Mouse (Mus musculus) activated CD4-positive, CD25-positive, alpha-beta regulatory T cell, adult 9 weeks (primary cell): Measurements from ENCODE around the gene Esp1. TPM values are rescaled to one million over a fixed set of nuclear protein-coding genes. Genes with fewer than 3 reads are reported as not detected.

Experiments used
- polyA plus RNA-seq: library from polyadenylated mRNA; unstranded; fragments of 100-300 nt; shearing (Covaris generic); gene quantifications from one replicate; pipeline ENCODE4 v1.2.1, GENCODE M21; 2017

Gene Esp1
- not detected for polyA plus RNA-seq

DNA sequence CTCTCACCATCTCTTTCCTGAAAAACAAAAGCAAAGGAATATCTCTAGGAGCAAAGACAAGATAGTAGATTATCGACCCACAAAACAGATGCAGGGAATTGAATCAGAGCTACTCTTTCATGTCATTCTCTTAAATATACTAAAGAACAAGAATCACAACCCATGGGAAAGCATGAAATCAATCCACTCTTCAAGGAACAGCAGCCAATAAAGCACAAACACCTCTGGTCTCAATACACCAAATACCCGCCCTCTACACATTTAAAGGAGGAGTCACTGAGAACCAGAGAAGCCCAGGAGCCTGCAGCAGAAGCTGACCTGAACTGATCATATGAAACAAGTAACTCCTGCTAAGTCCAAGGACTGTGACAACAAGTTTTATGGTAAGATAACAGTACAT is at the start of gene Esp1:
Gene Esp1 (plus strand): TSS at position 301 of the 400 bp plus-strand sequence.

Other genes with a start within 250 kb of the Esp1 start
- gene Esp8, start 207.1 kb upstream of the Esp1 start, polyA plus RNA-seq, result not detected
- not detected for gene Esp6, start 165.6 kb upstream of the Esp1 start, polyA plus RNA-seq
- gene Esp4, start 128.5 kb upstream of the Esp1 start, polyA plus RNA-seq, result not detected
- gene Esp3, start 95.0 kb upstream of the Esp1 start, polyA plus RNA-seq, result not detected
- not detected for gene Crisp2, start 79.9 kb downstream of the Esp1 start, polyA plus RNA-seq
- gene Rhag, start 84.0 kb downstream of the Esp1 start, polyA plus RNA-seq, result 1.1 TPM
- gene 9130008F23Rik, start 153.4 kb downstream of the Esp1 start, polyA plus RNA-seq, result 0.79 TPM
- gene Glyatl3, start 187.2 kb downstream of the Esp1 start, polyA plus RNA-seq, result not detected
- 31.9 TPM for gene Mut, start 207.6 kb downstream of the Esp1 start, polyA plus RNA-seq
- gene Cenpq, start 207.9 kb downstream of the Esp1 start, polyA plus RNA-seq, result 24.5 TPM